Mouse (Mus musculus) lung, embryonic 16.5 days (tissue): Measurements from ENCODE around the gene Kpna7. TPM values are rescaled to one million over a fixed set of nuclear protein-coding genes. Genes with fewer than 3 reads are reported as not detected.

ENCODE experiments used
- ATAC-seq: fragments of 200-750 bp; cut with Nextera tagmentation; 2 replicates; pipeline ENCODE4 v1.8.0; 2017; ENCODE audit warnings: low read depth, mild to moderate bottlenecking, moderate library complexity
- H3K27ac ChIP-seq: fragments of 300-500 bp; sonication (generic); 2 replicates; pipeline ENCODE4 v1.5.1; 2014; ENCODE audit warnings: mild to moderate bottlenecking, control low read depth, low read length
- H3K27me3 ChIP-seq: fragments of 300-500 bp; sonication (generic); 2 replicates; pipeline ENCODE4 v1.6.1; 2014; ENCODE audit warnings: low read depth, low read length, mixed read lengths; ENCODE audit not compliant: control insufficient read depth, insufficient read depth
- H3K36me3 ChIP-seq: fragments of 300-500 bp; sonication (generic); 2 replicates; pipeline ENCODE4 v1.6.1; 2014; ENCODE audit warnings: low read length; ENCODE audit not compliant: control insufficient read depth, insufficient read depth
- H3K4me1 ChIP-seq: fragments of 300-500 bp; sonication (generic); replicated peaks from 2 replicates; pipeline ENCODE4 v1.6.1; 2014; ENCODE audit warnings: low read length, mixed read lengths; ENCODE audit not compliant: control insufficient read depth, insufficient read depth
- H3K4me2 ChIP-seq: fragments of 300-500 bp; sonication (generic); 2 replicates; pipeline ENCODE4 v1.6.1; 2014; ENCODE audit warnings: low read depth, low read length, control low read depth
- H3K4me3 ChIP-seq: fragments of 300-500 bp; sonication (generic); 2 replicates; pipeline ENCODE4 v1.5.1; 2014; ENCODE audit warnings: mild to moderate bottlenecking, low read length, control low read depth
- H3K9ac ChIP-seq: fragments of 300-500 bp; sonication (generic); 2 replicates; pipeline ENCODE4 v1.6.1; 2014; ENCODE audit warnings: low read length, control low read depth
- H3K9me3 ChIP-seq: fragments of 300-500 bp; sonication (generic); 2 replicates; pipeline ENCODE4 v1.6.1; 2016; ENCODE audit warnings: low read length; ENCODE audit not compliant: control insufficient read depth
- WGBS: fragments of 180-500 bp; shearing (Covaris S2); extraction: QIAGEN DNeasy Blood & Tissue Kit; methylation state at CpG from one replicate; pipeline ENCODE4 v1.1.7; 2014; 5-methylcytosine and 5-hydroxymethylcytosine counted together
- polyA plus RNA-seq: library from polyadenylated mRNA; unstranded; fragments of >200 nt; fragmentation: Nextera tagmentation; extraction: Ambion mirVana; gene quantifications from 2 replicates; pipeline ENCODE4 v1.2.1, GENCODE M21; 2015

Kpna7 gene
- polyA plus RNA-seq, 1 experiment from 2014 or later, result not detected

GRCm38 (mm10) chr5:144990051-144990450, 93.8 kb downstream of the Kpna7 start:
- WGBS, result 63% methylated on average over 2 of the region's 2 CpGs
- no peaks in the 10 kb centered on the region for H3K9me3 ChIP-seq
- no peak overlapping the region for H3K4me3 ChIP-seq

GRCm38 (mm10) chr5:144989061-144989405, 94.8 kb downstream of the Kpna7 start:
- Histone ChIP-seq H3K9me3 (peaks cover 4% of the 10 kb centered on the region), H3K27me3 (no peaks in the 10 kb centered on the region), H3K36me3 (no peaks in the 10 kb centered on the region), H3K27ac (no peak overlapping the region), H3K9ac (no peak overlapping the region), H3K4me1 (no peaks in the 10 kb centered on the region), H3K4me3 (no peak overlapping the region), H3K4me2 (no peak overlapping the region)
- ATAC-seq, result 0 out of 2 replicates have a peak, but pooled peaks have one; percentile 17
- 81% methylated on average over 4 of the region's 4 CpGs for WGBS

More at GRCm38 (mm10) chr5:144990051-144990450, 93.8 kb downstream of the Kpna7 start:
- Histone ChIP-seq H3K4me2 (no peak overlapping the region), H3K36me3 (no peaks in the 10 kb centered on the region), H3K9ac (no peak overlapping the region), H3K27ac (no peak overlapping the region), H3K4me1 (no peaks in the 10 kb centered on the region), H3K27me3 (no peaks in the 10 kb centered on the region)
- no peak for ATAC-seq

- H3K4me2 ChIP-seq, result no peak overlapping the region
- no peak overlapping the region for H3K27ac ChIP-seq
- H3K4me3 ChIP-seq, result no peak overlapping the region
- no peak overlapping the region for H3K9ac ChIP-seq
- no peaks in the 10 kb centered on the region for H3K36me3 ChIP-seq
- peak; percentile 72; the same call in 1 of the 2 replicates for ATAC-seq
- 40% methylated on average over 9 of the region's 9 CpGs for WGBS
- H3K9me3 ChIP-seq, result peaks cover 5% of the 10 kb centered on the region
- no peaks in the 10 kb centered on the region for H3K27me3 ChIP-seq
- no peaks in the 10 kb centered on the region for H3K4me1 ChIP-seq
Observed at GRCm38 (mm10) chr5:144988340-144989060, 95.3 kb downstream of the Kpna7 start.

GRCm38 (mm10) chr5:144987561-144987960, 96.3 kb downstream of the Kpna7 start:
- ATAC-seq, result no peak
- H3K4me3 ChIP-seq, result no peak overlapping the region
- H3K4me1 ChIP-seq, result no peaks in the 10 kb centered on the region
- H3K9me3 ChIP-seq, result peaks cover 10% of the 10 kb centered on the region
- H3K27ac ChIP-seq, result no peak overlapping the region
- no peak overlapping the region for H3K9ac ChIP-seq
- H3K27me3 ChIP-seq, result no peaks in the 10 kb centered on the region
- 89% methylated on average over 13 of the region's 13 CpGs for WGBS
- H3K36me3 ChIP-seq, result no peaks in the 10 kb centered on the region
- H3K4me2 ChIP-seq, result no peak overlapping the region

GRCm38 (mm10) chr5:144984839-144985238, 99.0 kb downstream of the Kpna7 start:
- H3K4me2 ChIP-seq, result no peak overlapping the region
- no peaks in the 10 kb centered on the region for H3K4me1 ChIP-seq
- no peak overlapping the region for H3K27ac ChIP-seq
- no peak overlapping the region for H3K9ac ChIP-seq
- ATAC-seq, result no peak
- 91% methylated on average over 5 of the region's 5 CpGs for WGBS
- no peak overlapping the region for H3K4me3 ChIP-seq
- no peaks in the 10 kb centered on the region for H3K27me3 ChIP-seq
- peaks cover 10% of the 10 kb centered on the region for H3K9me3 ChIP-seq
- H3K36me3 ChIP-seq, result no peaks in the 10 kb centered on the region

GRCm38 (mm10) chr5:144983227-144983626, 100.6 kb downstream of the Kpna7 start:
- Histone ChIP-seq H3K9me3 (peaks cover 10% of the 10 kb centered on the region), H3K4me2 (no peak overlapping the region), H3K27ac (no peak overlapping the region), H3K4me3 (no peak overlapping the region), H3K4me1 (peaks cover 9% of the 10 kb centered on the region; the same call in 1 of the 2 replicates), H3K36me3 (no peaks in the 10 kb centered on the region), H3K27me3 (no peaks in the 10 kb centered on the region), H3K9ac (no peak overlapping the region)
- 94% methylated on average over 3 of the region's 3 CpGs for WGBS
- ATAC-seq, result no peak

- whole genome bisulfite sequencing, result 52% methylated on average over 6 of the region's 6 CpGs
- Histone ChIP-seq H3K4me3 (no peak overlapping the region), H3K4me2 (no peak overlapping the region), H3K27me3 (no peaks in the 10 kb centered on the region), H3K9ac (no peak overlapping the region), H3K9me3 (peaks cover 7% of the 10 kb centered on the region), H3K36me3 (no peaks in the 10 kb centered on the region), H3K27ac (peak overlapping the region; percentile 94), H3K4me1 (peaks cover 9% of the 10 kb centered on the region; the same call in 1 of the 2 replicates)
- ATAC-seq, result peak; percentile 53; the same call in 1 of the 2 replicates
Observed at GRCm38 (mm10) chr5:144979110-144979509, 104.7 kb downstream of the Kpna7 start.

GRCm38 (mm10) chr5:144978533-144979107, 105.2 kb downstream of the Kpna7 start:
- peak overlapping the region; percentile 94 for H3K27ac ChIP-seq
- peaks cover 9% of the 10 kb centered on the region; the same call in 1 of the 2 replicates for H3K4me1 ChIP-seq
- peaks cover 4% of the 10 kb centered on the region for H3K9me3 ChIP-seq
- H3K4me2 ChIP-seq, result no peak overlapping the region
- H3K4me3 ChIP-seq, result no peak overlapping the region
- H3K9ac ChIP-seq, result no peak overlapping the region
- 27% methylated on average over 10 of the region's 10 CpGs for WGBS
- H3K27me3 ChIP-seq, result no peaks in the 10 kb centered on the region
- ATAC-seq, result peak; percentile 90
- no peaks in the 10 kb centered on the region for H3K36me3 ChIP-seq

GRCm38 (mm10) chr5:144971266-144971665, 112.6 kb downstream of the Kpna7 start:
- Histone ChIP-seq H3K4me2 (no peak overlapping the region), H3K9ac (no peak overlapping the region), H3K4me3 (no peak overlapping the region), H3K9me3 (no peaks in the 10 kb centered on the region), H3K4me1 (peaks cover 5% of the 10 kb centered on the region), H3K36me3 (no peaks in the 10 kb centered on the region), H3K27me3 (no peaks in the 10 kb centered on the region), H3K27ac (no peak overlapping the region)
- WGBS, result 77% methylated on average over 3 of the region's 3 CpGs
- no peak for ATAC-seq
